Mouse (Mus musculus): ENCODE results near the gene 4430402I18Rik.

DNA sequence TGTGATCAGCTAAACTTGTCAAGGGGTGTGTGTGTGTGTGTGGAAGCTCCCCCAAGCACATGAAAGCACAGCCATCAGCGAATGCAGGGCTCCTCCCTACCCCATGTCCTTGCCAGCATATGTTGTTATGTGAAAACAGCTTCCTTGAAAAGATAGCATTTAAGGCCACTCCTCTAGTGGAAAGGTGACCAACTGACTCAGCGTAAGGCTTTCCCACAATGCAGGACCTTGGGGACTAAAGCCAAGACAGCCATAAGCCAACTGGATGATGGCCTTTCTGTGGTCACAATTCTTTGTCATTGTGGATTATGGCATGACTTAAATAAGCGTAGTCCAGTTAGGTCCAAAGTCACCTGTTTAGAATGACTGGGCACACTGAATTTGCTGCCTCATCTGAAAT, 32.7 kb downstream of the 4430402I18Rik start:
- TF ChIP-seq CTCF (IDR thresholded peaks at IDR 0.05; ENCODE audit: control insufficient read depth, insufficient read depth, insufficient read length) (no peak), USF1 (IDR thresholded peaks at IDR 0.05; ENCODE audit: low read depth) (no peak), CEBPB (IDR thresholded peaks at IDR 0.05; ENCODE audit: low read depth) (no peak)

All from C2C12 (cell line).